Mouse (Mus musculus) urinary bladder, postnatal 36 days (tissue): ENCODE measurements around the gene Lmbr1l.
"Not testable (repeated sequence)": the region's sequence is repeated elsewhere in the genome, so short reads cannot be mapped to it uniquely, and the experiment has no call there.

Experiments used
- DNase-seq, 2 experiments: peaks; one replicate each; pipeline ENCODE4 v3.0.0; 2022; ENCODE audit warnings: low spot score in 2 of 2, mixed read lengths in 1 of 2

Gene Lmbr1l

GRCm38 (mm10) chr15:98917538-98918498 is at the start of gene Lmbr1l:
TSS of gene Lmbr1l (minus strand) at chr15:98918231.
- DNase-seq: peak; percentile 99 to 100

GRCm38 (mm10) chr15:98959531-98959930 is 41.5 kb upstream of the Lmbr1l start:
- no peak for DNase-seq

- no peak for DNase-seq
These were observed 40.9 kb upstream of the Lmbr1l start for GRCm38 (mm10) chr15:98958901-98959420.

- DNase-seq: no peak
These were observed 39.4 kb upstream of the Lmbr1l start for GRCm38 (mm10) chr15:98957475-98957874.

GRCm38 (mm10) chr15:98956000-98956399 is 38.0 kb upstream of the Lmbr1l start:
- no peak for DNase-seq

- no peak for DNase-seq
These were observed 37.3 kb upstream of the Lmbr1l start for GRCm38 (mm10) chr15:98955324-98955723.

GRCm38 (mm10) chr15:98954425-98955253 is 36.6 kb upstream of the Lmbr1l start:
- DNase-seq: no peak

- peak; percentile 72 to 88 for DNase-seq
These were observed 35.6 kb upstream of the Lmbr1l start, which contains the start of the genes Gm49450 and Tuba1a for GRCm38 (mm10) chr15:98953401-98954356. TSS of gene Gm49450 (minus strand) at chr15:98953551. TSS of gene Tuba1a (minus strand) at chr15:98953703.

GRCm38 (mm10) chr15:98952751-98953400 is 34.8 kb upstream of the Lmbr1l start:
- DNase-seq: peak; percentile 64 to 67

GRCm38 (mm10) chr15:98952063-98952455 is 34.0 kb upstream of the Lmbr1l start:
- no peak for DNase-seq

GRCm38 (mm10) chr15:98951122-98952062 is 33.4 kb upstream of the Lmbr1l start:
- DNase-seq: not testable (repeated sequence)

- DNase-seq: no peak
These were observed 31.5 kb upstream of the Lmbr1l start for GRCm38 (mm10) chr15:98949607-98949892.

- DNase-seq: no peak
These were observed 31.0 kb upstream of the Lmbr1l start for GRCm38 (mm10) chr15:98948857-98949606.

GRCm38 (mm10) chr15:98948382-98948781 is 30.4 kb upstream of the Lmbr1l start:
- no peak for DNase-seq

- no peak for DNase-seq
These were observed 29.9 kb upstream of the Lmbr1l start for GRCm38 (mm10) chr15:98947884-98948283.

GRCm38 (mm10) chr15:98943133-98943532 is 25.1 kb upstream of the Lmbr1l start:
- DNase-seq: no peak

- DNase-seq: no peak
These were observed 24.1 kb upstream of the Lmbr1l start for GRCm38 (mm10) chr15:98942081-98942480.

GRCm38 (mm10) chr15:98941539-98941938 is 23.5 kb upstream of the Lmbr1l start:
- DNase-seq: no peak

- no peak for DNase-seq
These were observed 22.8 kb upstream of the Lmbr1l start for GRCm38 (mm10) chr15:98940816-98941215.
